Mouse (Mus musculus): ENCODE measurements around the gene Abca1. TPM values are rescaled to one million over a fixed set of nuclear protein-coding genes. Genes with fewer than 3 reads are reported as not detected.

Abca1 gene
- polyA plus RNA-seq, 1 experiment from 2014 or later: 11.0 TPM

DNA sequence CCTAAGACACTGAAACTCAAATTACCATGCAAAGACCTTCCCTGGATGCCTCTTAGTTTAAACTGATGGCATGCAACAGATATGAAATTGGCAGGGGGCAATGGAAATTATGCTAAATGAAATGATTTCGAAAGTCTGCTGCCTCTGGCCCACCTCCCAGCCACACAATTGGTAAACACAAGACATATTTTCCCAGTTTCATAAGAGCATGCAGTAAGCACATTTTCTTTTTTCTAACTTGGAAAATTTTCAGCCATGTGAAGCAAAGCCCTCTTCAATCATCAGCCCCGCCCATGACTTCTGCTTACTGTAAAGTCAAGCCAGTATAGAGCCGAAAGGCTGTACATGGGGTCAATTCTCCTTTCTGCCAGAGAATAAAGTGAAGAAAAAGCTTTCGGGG lies 51.5 kb downstream of the Abca1 start:
- Histone ChIP-seq H3K4me2 (ENCODE audit: low read depth, low read length) (no peak overlapping the region), H3K4me1 (ENCODE audit: insufficient read depth) (0 out of 2 replicates have a peak, but pooled peaks cover 3% of the 10 kb centered on the region), H3K9me3 (ENCODE audit: low read length) (no peaks in the 10 kb centered on the region), H3K27ac (ENCODE audit: low read depth) (no peak overlapping the region), H3K36me3 (replicated peaks; ENCODE audit: insufficient read depth, low read length) (peaks cover 41% of the 10 kb centered on the region), H3K27me3 (ENCODE audit: insufficient read depth, low read length) (no peaks in the 10 kb centered on the region), H3K9ac (replicated peaks) (no peak overlapping the region), H3K4me3 (ENCODE audit: low read depth, low read length) (no peak overlapping the region)
- DNase-seq (no peak), ATAC-seq (no peak)
- no peak for TF ChIP-seq CTCF (IDR thresholded peaks at IDR 0.05; ENCODE audit: low read depth)
- 66% methylated on average over 4 of the region's 4 CpGs for WGBS (ENCODE audit: insufficient replicate concordance)

DNA sequence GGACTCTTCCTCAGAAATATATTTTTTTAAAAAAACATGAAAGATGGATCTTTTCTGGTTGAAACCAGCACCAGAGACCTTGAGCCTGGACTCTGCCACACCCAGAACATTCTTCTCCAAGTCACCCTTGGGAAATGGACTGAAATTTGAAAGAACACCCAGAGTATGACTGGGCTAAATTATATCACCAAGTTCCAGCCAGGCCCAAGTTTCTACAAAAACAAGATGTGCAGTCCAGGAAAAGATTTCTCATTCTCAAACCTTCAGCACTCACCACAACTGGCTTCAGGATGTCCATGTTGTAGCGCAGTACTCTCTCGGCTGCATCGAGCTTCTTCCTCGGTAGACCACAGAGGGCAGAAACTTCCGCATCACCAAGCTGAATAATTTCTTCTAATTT lies 53.0 kb downstream of the Abca1 start:
- H3K9me3 ChIP-seq (ENCODE audit: low read length): no peaks in the 10 kb centered on the region
- DNase-seq (no peak), ATAC-seq (no peak)
- no peak overlapping the region for H3K4me2 ChIP-seq (ENCODE audit: low read depth, low read length)
- no peak overlapping the region for H3K27ac ChIP-seq (ENCODE audit: low read depth)
- H3K4me1 ChIP-seq (ENCODE audit: insufficient read depth): 0 out of 2 replicates have a peak, but pooled peaks cover 3% of the 10 kb centered on the region
- H3K4me3 ChIP-seq (ENCODE audit: low read depth, low read length): no peak overlapping the region
- H3K36me3 ChIP-seq (replicated peaks; ENCODE audit: insufficient read depth, low read length): peaks cover 43% of the 10 kb centered on the region
- H3K9ac ChIP-seq (replicated peaks): no peak overlapping the region
- no peaks in the 10 kb centered on the region for H3K27me3 ChIP-seq (ENCODE audit: insufficient read depth, low read length)
- 81% methylated on average over 5 of the region's 5 CpGs for WGBS (ENCODE audit: insufficient replicate concordance)
- TF ChIP-seq EP300 (IDR thresholded peaks at IDR 0.05; ENCODE audit: low read depth) (no peak), CTCF (IDR thresholded peaks at IDR 0.05; ENCODE audit: low read depth) (no peak)

DNA sequence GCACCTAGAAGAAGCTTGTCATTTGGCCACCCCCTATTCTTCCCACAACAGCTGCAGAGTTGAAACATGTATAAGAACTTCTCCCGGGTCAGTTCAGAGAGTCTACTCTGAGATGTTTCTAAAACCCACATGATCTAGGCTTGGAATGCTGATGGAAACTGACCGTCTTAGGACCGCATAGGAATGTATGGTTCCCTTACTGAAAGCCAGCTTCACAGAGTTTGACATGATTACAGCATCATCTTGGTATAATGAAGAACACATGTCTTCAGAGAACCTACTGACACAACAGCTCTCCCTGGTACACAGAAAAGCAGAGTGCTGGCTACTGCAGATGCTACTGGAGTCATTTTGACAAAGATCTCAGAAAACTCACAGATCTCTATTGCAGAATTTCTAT lies 53.6 kb downstream of the Abca1 start:
- no peak for DNase-seq
- Histone ChIP-seq H3K4me3 (ENCODE audit: low read depth, low read length) (no peak overlapping the region), H3K36me3 (replicated peaks; ENCODE audit: insufficient read depth, low read length) (peaks cover 43% of the 10 kb centered on the region), H3K9ac (replicated peaks) (no peak overlapping the region), H3K27me3 (ENCODE audit: insufficient read depth, low read length) (no peaks in the 10 kb centered on the region), H3K4me2 (ENCODE audit: low read depth, low read length) (no peak overlapping the region), H3K9me3 (ENCODE audit: low read length) (no peaks in the 10 kb centered on the region), H3K4me1 (ENCODE audit: insufficient read depth) (0 out of 2 replicates have a peak, but pooled peaks cover 3% of the 10 kb centered on the region), H3K27ac (ENCODE audit: low read depth) (no peak overlapping the region)
- no peak for ATAC-seq
- WGBS (ENCODE audit: insufficient replicate concordance): 83% methylated on average over 3 of the region's 3 CpGs
- no peak for TF ChIP-seq CTCF (IDR thresholded peaks at IDR 0.05; ENCODE audit: low read depth)
- no peak for TF ChIP-seq EP300 (IDR thresholded peaks at IDR 0.05; ENCODE audit: low read depth)

DNA sequence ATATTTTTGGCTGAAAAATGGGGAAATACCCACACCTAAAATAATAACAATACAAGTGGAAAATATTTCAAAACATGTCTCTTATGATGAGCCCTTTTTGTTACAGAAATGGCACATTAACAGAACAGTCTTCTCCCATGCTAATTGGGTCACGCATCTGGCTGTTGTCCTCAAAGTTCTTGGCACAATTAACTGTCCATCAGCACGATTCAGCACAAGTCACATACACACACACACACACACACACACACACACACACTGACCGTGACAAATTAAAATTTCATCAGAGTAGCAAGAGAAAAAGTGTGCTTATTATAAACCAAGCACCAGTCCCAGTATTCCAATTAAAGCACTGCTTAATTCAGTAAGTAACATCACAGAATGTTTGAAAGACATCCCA lies 55.1 kb downstream of the Abca1 start:
- H3K4me3 ChIP-seq (ENCODE audit: low read depth, low read length): no peak overlapping the region
- H3K36me3 ChIP-seq (replicated peaks; ENCODE audit: insufficient read depth, low read length): peaks cover 41% of the 10 kb centered on the region
- no peak for ATAC-seq
- no peaks in the 10 kb centered on the region for H3K27me3 ChIP-seq (ENCODE audit: insufficient read depth, low read length)
- H3K9ac ChIP-seq (replicated peaks): no peak overlapping the region
- no peak overlapping the region for H3K4me2 ChIP-seq (ENCODE audit: low read depth, low read length)
- H3K4me1 ChIP-seq (ENCODE audit: insufficient read depth): 0 out of 2 replicates have a peak, but pooled peaks cover 1% of the 10 kb centered on the region
- DNase-seq: no peak
- WGBS (ENCODE audit: insufficient replicate concordance): 76% methylated on average over 3 of the region's 3 CpGs
- no peak overlapping the region for H3K27ac ChIP-seq (ENCODE audit: low read depth)
- H3K9me3 ChIP-seq (ENCODE audit: low read length): no peaks in the 10 kb centered on the region
- TF ChIP-seq EP300 (IDR thresholded peaks at IDR 0.05; ENCODE audit: low read depth) (no peak), CTCF (IDR thresholded peaks at IDR 0.05; ENCODE audit: low read depth) (no peak)

DNA sequence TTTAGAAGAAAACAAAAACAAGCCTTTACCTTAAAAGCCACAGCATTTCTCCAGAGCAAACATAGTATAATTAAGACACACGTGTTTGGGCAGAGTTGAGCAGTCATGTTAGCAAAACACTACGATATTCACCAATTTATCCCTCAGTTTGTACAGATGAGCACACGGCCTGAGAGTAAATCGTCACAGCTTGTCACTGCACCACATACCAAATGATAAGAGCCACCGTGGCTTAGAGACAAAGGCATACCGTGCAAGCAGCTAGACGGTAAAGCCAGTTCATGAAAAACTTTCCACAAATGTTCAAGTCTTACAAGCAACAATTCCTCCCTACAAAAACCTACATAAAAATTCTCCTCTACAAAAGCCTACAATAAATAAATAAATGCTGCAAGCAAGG lies 57.2 kb downstream of the Abca1 start:
- Histone ChIP-seq H3K27me3 (ENCODE audit: insufficient read depth, low read length) (no peaks in the 10 kb centered on the region), H3K9ac (replicated peaks) (no peak overlapping the region), H3K4me1 (ENCODE audit: insufficient read depth) (no peaks in the 10 kb centered on the region), H3K36me3 (replicated peaks; ENCODE audit: insufficient read depth, low read length) (peaks cover 34% of the 10 kb centered on the region), H3K9me3 (ENCODE audit: low read length) (no peaks in the 10 kb centered on the region), H3K27ac (ENCODE audit: low read depth) (no peak overlapping the region), H3K4me2 (ENCODE audit: low read depth, low read length) (no peak overlapping the region), H3K4me3 (ENCODE audit: low read depth, low read length) (no peak overlapping the region)
- DNase-seq (no peak), ATAC-seq (no peak)
- TF ChIP-seq CTCF (IDR thresholded peaks at IDR 0.05; ENCODE audit: low read depth) (no peak), EP300 (IDR thresholded peaks at IDR 0.05; ENCODE audit: low read depth) (no peak)
- WGBS (ENCODE audit: insufficient replicate concordance): 52% methylated on average over 7 of the region's 7 CpGs

DNA sequence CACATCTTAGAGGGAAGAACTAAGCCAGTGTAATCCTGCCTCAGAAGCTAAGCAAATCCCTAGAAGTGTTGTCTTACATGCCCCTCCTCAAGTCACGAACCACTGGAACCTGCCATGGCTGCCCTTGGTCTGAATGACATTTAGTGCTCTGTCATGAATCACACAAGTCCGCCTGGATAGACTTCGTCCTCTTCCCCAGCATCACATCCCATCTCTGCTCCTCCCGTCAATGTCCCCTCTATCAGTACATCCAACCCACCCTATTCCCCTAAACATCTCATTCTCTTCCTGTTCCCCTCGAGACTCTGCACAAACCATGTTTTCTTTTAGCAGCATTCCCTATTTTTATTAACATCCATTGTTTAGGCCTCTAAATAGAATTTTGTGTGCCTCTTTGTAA lies 58.4 kb downstream of the Abca1 start:
- Histone ChIP-seq H3K4me2 (ENCODE audit: low read depth, low read length) (no peak overlapping the region), H3K9ac (replicated peaks) (no peak overlapping the region), H3K9me3 (ENCODE audit: low read length) (no peaks in the 10 kb centered on the region), H3K4me3 (ENCODE audit: low read depth, low read length) (no peak overlapping the region), H3K4me1 (ENCODE audit: insufficient read depth) (no peaks in the 10 kb centered on the region), H3K27me3 (ENCODE audit: insufficient read depth, low read length) (no peaks in the 10 kb centered on the region), H3K36me3 (replicated peaks; ENCODE audit: insufficient read depth, low read length) (peaks cover 25% of the 10 kb centered on the region), H3K27ac (ENCODE audit: low read depth) (no peak overlapping the region)
- TF ChIP-seq CTCF (IDR thresholded peaks at IDR 0.05; ENCODE audit: low read depth) (no peak), EP300 (IDR thresholded peaks at IDR 0.05; ENCODE audit: low read depth) (no peak)
- ATAC-seq: no peak
- no peak for DNase-seq
- 68% methylated on average over 5 of the region's 5 CpGs for WGBS (ENCODE audit: insufficient replicate concordance)

DNA sequence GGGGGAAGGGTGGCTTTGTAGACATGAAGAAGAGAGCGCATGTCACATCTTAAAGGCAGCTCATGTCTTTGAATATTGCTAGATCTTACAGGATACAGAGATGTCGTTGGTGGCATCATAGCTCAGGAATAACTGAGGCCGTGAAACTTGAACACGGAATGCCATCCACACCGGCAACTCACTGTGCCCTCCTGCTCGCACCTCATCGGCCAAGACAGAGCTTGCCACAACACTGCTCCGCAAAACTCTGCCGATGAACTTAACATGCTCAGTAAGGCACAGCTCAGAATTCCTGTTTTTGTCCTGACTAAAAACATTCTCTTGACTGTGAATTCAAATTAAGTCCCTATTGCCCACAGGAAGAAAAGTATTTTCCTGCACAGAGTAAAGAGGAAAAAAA lies 59.2 kb downstream of the Abca1 start:
- no peak for TF ChIP-seq EP300 (IDR thresholded peaks at IDR 0.05; ENCODE audit: low read depth)
- H3K27me3 ChIP-seq (ENCODE audit: insufficient read depth, low read length): no peaks in the 10 kb centered on the region
- 84% methylated on average over 9 of the region's 9 CpGs for WGBS (ENCODE audit: insufficient replicate concordance)
- no peak overlapping the region for H3K4me2 ChIP-seq (ENCODE audit: low read depth, low read length)
- no peak overlapping the region for H3K27ac ChIP-seq (ENCODE audit: low read depth)
- H3K4me3 ChIP-seq (ENCODE audit: low read depth, low read length): no peak overlapping the region
- H3K9me3 ChIP-seq (ENCODE audit: low read length): no peaks in the 10 kb centered on the region
- ATAC-seq (no peak), DNase-seq (no peak)
- no peaks in the 10 kb centered on the region for H3K4me1 ChIP-seq (ENCODE audit: insufficient read depth)
- peaks cover 18% of the 10 kb centered on the region; the same call in 1 of the 2 replicates for H3K36me3 ChIP-seq (replicated peaks; ENCODE audit: insufficient read depth, low read length)
- no peak overlapping the region for H3K9ac ChIP-seq (replicated peaks)
